Mouse (Mus musculus) gastrocnemius, postnatal 14 days (tissue): ENCODE measurements around the gene Hist1h3f. TPM values are rescaled to one million over a fixed set of nuclear protein-coding genes. Genes with fewer than 3 reads are reported as not detected.
A peak's percentile ranks its signal among the peaks of the same experiment; 100 is the strongest.

Experiments used
- DNase-seq: peaks from one replicate; pipeline ENCODE4 v3.0.0; 2021; ENCODE audit warnings: mixed read lengths
- intact Hi-C: fragments of 180-260 bp; cut with DNase I; formaldehyde crosslinking; loops from one replicate; pipeline ENCODE4 v1.15.1; 2025; ENCODE audit warnings: low total_unique reads
- long read RNA-seq, 2 experiments: library from polyadenylated mRNA; stranded (forward); transcript quantifications; one replicate each; pipeline ENCODE4 v2.0.0; 2021
- total RNA-seq, 2 experiments: library from RNA; stranded (reverse); gene quantifications; 2 replicates each; pipeline ENCODE4 v1.2.3; 2021

Hist1h3f gene
- 10 to 100 TPM; 24.2 to 25.2 TPM for total RNA-seq
- long read RNA-seq, experiment 1, result 0 reads
- long read RNA-seq, experiment 2, result 0 reads

DNA sequence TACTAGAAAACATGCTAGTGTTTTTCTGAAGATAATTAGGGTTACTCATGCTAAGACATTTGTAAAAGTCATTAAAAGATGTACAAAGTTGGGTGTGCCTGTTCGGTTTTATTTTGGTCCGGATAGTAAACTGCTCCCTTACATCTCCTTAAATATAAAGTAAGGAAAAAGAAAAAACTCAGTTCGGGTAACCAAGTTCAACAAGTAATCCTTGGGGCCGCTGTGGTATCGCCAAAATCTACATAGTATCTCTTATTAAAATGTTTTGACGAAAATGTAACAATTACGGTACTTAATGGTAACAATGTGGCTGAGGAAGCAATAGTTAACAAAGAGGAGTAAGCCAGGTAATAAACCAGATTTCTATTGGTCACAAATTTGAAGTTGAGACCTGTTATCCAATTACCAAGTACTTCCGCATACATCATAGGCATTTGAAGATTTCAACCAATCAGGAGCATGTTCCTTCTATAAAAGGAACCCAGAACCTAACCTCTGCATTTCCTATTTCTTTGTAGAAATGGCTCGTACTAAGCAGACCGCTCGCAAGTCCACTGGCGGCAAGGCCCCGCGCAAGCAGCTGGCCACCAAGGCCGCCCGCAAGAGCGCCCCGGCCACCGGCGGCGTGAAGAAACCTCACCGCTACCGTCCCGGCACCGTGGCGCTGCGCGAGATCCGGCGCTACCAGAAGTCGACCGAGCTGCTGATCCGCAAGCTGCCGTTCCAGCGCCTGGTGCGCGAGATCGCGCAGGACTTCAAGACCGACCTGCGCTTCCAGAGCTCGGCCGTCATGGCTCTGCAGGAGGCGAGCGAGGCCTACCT, at the start of gene Hist1h3f:
TSS of gene Hist1h3f (plus strand) at position 88 of the 822 bp plus-strand sequence.
- peak; percentile 26 for DNase-seq
- intact Hi-C loops, result no loop called here

DNA sequence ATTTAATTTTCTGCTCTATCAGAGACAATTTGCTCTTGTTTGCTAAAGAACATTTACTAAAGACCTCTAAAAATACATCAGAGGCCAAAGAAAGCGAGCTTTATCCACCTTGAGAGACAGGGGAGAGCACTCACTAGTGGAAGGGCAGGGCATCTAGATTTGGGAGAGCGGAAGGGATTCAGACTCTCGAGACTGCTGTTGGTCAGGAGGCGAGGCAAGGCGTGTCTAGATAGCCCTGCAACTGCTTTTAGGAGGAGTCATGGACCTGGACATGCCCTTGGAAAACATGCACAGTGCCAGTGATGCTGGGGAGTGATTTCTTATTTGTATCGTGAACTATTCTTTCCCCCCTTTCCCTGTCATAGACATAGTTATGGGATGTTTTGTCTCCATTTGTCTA, 48.3 kb upstream of the Hist1h3f start:
- intact Hi-C loops, result no loop called here
- no peak for DNase-seq

DNA sequence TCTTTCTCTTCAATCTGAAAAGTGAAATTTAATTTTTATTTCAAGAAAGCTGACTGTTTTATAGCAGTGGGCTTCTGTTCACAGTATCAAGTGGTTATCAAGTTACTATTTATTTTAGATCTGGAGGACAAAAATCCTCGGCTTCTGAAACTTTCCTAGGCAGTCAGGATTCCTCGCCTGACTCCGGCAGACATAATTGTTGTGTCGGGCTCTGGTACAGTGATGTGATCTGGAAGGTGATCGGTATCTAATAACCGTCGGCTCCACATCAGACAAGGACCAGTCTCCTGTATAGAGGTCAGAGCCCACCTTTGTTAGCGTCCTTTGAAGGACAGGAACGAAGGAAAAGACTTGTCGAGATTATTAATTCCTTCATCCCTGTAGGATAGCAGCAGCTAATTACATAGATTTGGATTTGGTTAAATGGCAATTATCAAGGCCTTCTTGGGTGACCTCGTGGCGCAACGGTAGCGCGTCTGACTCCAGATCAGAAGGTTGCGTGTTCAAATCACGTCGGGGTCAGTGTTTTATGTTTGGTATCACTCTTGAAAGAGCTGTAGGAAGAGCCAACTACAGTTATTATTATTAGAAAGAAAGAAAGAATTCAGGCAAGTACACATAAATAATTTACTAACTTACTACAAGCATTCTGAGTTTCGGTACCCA, 46.1 kb upstream of the Hist1h3f start:
- intact Hi-C loops, result no loop called here
- DNase-seq, result no peak

DNA sequence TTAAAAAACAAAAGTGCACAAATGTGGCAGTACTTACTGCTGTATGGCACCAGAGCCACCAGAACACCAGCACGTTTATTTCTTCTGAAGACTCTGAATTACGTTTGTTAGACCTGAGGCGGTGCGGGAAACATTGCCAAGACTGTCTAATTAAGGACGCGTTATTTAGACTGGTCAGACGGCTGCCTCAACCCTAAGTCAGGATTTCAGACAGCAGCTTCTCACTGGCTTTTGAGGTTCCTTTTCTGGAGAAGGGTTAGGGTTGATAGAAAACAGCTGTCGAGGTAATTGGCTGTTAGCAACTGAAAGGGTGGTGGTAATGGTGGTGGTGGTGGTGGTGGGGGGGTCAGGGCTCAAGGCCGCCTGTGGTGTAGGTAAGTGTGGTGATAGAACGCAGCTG, 45.2 kb upstream of the Hist1h3f start:
- intact Hi-C loops, result no loop called here
- DNase-seq, result no peak

DNA sequence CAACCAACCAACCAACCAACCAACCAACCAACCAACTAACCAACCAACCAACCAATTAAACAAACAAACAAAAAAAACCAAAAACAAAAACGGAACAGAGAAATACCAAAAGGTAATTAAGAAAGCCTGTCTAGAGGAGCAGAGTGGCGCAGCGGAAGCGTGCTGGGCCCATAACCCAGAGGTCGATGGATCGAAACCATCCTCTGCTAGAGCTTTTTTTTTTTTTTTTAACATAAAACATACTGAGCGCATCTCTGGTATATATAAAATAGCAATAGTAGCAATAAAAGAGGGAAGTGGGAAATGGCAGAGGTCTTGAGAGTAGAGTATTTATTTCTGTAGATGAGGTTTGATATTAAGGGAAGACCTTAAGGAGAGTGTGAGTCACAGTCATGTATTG, 43.9 kb upstream of the Hist1h3f start:
- DNase-seq, result no peak
- intact Hi-C loops, result no loop called here

DNA sequence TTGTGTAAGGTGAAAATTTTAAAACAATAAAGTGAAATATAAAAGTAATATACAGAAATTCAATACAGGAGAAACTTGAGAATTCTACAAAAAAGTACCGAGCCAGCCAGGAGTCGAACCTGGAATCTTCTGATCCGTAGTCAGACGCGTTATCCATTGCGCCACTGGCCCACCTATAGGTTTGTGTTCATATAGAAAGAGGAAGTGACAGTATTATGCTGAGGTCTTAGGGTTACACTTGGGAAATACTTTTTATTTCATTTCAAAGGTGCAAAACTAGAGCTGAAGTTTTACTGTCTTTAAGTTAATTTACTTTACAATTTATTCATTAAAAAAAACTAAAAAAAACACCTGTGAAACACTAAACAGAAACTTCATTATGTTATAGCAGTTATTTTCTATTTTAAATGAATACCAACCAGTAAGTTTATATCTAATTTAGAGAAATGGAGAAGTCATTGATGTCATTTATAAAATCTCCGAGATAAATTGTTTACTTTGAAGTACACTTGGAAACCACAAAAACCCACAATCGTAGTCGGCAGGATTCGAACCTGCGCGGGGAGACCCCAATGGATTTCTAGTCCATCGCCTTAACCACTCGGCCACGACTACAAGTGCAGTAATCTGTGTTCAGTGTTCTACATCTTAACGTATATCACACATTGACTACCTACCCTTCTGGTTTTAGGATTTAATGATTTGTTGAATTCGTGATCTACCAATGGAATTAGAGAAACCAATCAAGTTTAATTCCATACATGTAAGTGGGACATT, 43.2 kb upstream of the Hist1h3f start:
- intact Hi-C loops, result no loop called here
- no peak for DNase-seq

DNA sequence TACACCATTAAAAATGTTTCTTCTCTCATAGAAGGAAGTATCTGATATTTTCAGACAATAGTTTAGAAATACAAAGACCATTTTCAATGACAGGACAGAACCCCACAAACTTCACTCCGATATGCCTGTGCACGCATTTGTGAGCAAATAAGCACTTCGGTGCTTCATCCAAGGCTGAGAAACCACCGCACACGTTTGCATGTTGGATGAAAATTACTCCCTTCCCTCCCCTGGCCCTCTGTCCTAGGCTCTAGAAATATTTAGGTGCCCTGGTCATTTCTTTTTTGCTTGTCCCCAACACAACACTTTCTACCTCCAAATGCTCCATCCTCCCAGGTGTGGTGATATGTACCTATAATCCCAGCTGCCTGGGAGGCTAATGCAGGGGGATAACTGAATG, 42.3 kb upstream of the Hist1h3f start:
- intact Hi-C loops, result no loop called here
- DNase-seq, result no peak

DNA sequence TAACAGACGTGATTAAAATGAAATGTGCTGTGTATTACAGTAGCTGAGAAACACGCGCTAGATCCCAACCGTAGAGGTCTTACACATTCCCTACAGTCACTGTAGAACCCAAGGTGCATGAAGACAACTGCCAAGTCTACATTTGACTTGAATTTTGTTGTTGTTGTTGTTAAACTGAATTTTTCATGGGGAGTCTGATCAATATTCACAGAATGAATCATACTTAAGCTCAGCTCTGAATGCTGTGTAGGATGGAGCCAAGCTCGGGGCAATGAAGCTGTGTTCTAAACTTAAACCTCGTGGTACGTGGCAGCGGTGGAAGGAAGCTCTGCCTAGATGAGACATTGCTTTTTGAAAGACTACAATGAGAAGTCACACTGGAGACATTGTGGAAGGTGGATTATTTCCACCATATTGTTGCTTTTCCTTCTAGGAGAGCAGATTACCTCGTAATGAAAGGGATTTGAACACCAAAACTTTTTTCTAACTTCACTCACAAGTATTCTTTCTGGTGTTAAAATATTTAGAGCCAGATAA, 41.8 kb upstream of the Hist1h3f start:
- intact Hi-C loops, result no loop called here
- DNase-seq, result no peak

DNA sequence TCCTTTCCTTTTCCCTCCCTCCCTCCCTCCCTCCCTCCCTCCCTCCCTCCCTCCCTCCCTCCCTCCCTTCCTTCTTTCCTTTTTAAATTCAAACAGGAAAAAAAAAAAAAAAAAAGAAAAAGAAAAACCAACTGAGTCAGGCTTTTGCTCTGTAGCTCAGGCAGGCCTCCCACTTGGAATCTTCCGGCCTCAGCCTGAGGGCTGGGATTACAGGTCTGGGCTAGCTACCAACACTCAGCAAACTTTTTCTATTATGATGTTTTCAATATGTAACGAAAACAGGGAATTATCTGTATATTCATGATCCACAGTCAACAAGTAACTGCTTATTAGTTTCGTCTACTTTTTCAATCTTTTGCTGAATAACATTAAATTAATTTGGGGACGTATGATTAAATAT, 40.9 kb upstream of the Hist1h3f start:
- no peak for DNase-seq
- intact Hi-C loops, result no loop called here

DNA sequence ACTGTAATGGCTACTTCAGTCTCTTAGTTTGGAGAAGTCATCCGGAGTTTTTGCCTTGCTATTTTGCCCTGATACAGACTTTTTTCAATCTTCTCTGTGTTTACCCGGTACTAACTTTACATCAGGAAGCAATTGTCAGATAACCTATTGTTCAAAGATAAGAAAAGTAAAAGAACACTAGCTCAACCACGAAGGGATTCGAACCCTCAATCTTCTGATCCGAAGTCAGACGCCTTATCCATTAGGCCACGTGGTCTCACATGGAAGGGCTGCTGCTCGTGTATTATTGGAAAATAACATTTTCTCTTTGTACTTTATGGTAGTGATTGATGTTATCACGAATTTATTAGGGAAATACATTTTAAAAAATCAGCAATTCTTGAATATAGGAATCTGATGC, 40.1 kb upstream of the Hist1h3f start:
- intact Hi-C loops, result no loop called here
- DNase-seq, result no peak

DNA sequence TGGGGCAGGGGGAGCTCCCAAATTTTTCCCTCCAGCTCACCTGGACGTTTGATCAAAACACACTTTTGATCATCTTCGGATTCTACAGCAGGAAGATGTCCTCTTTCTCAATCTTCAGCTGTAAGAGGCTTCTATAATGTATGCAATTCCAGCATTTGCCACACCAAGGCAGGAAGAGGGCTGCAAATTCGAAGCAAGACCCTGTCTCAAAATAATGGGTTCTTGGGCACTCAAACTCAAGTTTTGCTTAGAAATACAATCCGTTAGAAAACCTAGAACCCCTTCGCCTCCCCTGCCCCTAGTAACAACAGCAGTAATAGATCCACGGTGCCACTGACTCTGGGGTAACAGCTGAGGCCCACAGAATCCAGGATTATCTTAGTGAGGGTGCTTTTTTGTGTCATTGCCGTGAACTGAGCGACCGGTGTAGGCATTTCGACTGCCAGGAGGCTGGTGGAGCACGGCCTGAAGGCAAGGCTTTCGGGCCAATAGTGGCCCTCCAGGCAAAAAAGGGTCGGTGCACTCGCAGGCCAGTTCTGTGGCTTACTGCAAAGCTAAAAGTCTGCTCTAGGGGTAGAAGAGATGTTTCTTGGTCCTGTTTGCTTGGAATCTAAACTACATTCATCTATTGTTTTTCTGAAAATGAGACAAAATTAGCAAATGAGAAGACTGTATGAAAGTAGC, 38.0 kb upstream of the Hist1h3f start:
- intact Hi-C loops, result loop anchor here (5.0 kb wide), 1 partner anchor 49 kb away; no protein-coding TSS in a partner anchor
- no peak for DNase-seq

DNA sequence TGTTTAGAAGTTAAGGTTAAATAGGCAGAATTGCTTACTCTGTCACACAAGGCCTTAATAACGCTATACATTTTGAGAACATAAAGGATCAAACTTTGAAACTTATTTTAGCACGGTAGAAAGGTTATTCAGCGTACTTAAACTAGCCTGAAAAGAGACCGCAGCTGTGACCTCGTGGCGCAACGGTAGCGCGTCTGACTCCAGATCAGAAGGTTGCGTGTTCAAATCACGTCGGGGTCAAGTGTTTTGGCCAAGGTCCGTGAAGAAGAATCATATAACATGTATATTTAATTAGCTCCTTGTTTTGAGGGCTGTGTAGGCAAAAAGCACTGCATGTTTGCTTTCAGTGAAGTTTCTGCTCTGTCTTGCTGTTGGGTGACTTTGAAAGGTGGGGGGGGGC, 37.5 kb upstream of the Hist1h3f start:
- intact Hi-C loops, result loop anchor here (5.0 kb wide), 1 partner anchor 49 kb away; no protein-coding TSS in a partner anchor
- no peak for DNase-seq

DNA sequence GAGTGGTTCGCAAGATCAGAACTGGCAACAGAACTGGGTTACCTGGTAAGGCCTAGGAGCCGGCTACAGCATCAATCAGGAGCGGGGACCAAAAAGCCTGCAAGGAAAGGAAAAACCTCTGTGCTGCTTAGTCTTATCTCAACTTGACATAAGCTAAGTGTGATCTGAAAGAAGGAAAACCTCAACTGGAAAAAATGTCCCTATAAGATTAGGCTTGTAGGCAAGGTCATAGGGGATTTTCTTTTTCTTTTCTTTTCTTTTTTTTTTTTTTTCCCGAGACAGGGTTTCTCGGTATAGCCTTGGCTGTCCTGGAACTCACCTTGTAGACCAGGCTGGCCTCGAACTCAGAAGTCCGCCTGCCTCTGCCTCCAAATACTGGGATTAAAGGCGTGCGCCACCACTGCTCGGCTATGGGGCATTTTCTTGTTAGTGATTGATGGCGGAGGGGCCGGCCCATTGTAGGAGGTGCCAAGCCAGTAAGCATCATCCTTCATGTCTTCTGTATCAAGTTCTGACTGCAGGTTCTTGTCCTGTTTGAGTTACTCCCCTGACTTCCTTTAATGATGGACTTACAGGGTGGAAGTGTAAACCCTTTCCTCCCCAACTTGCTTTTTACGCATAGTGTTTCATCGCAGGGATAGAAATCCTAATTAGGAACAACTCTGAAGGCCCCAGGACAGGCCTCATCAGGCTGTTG, 36.9 kb upstream of the Hist1h3f start:
- intact Hi-C loops, result loop anchor here (5.0 kb wide), 1 partner anchor 50 kb away; no protein-coding TSS in a partner anchor

DNA sequence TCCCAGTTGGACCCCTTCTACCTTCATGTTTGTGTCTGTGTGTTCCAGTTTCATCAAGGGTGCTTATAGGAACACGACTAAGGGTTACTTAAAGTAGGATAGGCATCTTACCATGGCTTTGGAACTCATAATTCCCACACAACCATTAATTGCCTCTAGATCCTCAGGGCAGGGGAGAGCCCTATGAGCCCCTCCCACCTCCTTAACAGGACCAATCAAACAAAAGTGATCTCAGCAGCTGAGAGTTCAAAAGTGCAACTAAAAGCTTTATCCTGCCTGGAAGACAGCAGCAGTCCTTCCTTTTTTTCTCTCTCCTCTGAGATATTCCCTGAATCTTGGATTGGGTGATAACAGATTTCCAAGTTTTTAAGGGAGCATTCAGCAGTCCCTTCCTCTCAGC, 33.7 kb upstream of the Hist1h3f start:
- DNase-seq, result no peak
- intact Hi-C loops, result no loop called here

More for the DNA sequence above, 36.9 kb upstream of the Hist1h3f start:
- no peak for DNase-seq

DNA sequence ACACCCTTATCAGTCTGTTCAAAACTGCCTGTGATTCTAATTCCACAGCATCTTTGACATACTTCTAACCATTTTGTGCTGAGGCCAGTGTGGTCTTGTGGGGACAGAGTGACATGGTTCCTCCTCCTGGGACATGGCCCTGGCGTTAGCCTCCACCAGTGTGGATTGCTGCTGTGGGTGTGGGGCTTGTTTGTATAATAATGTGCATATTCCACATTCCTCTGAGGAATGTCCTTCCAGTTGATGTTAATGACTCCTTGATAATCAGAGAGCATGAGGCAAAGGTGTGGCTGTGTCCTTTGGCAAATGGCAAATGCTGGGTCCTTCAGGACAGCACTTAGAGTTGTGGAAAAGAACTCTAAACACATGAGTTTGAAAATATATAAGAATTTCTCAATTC, 30.3 kb upstream of the Hist1h3f start:
- intact Hi-C loops, result no loop called here
- no peak for DNase-seq

DNA sequence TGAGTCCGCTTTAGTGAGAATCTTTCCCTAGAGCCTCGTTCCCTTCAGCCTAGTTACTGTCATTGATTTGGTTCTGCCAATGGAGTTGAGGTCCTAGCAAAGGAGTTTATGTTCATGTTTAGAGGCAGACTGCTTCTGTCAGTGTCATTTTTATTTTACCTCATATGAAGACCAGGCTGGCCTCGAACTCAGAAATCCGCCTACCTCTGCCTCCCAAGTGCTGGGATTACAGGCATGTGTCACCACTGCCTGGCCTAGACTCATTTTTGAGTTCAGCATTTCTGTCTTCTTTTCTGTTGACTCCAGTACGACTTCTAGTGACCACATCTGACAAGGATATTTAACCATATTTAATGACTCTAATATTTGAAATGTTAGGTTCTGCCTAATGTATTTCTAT, 28.6 kb upstream of the Hist1h3f start:
- no peak for DNase-seq
- intact Hi-C loops, result loop anchor here (5.0 kb wide), 1 partner anchor 63 kb away; no protein-coding TSS in a partner anchor

DNA sequence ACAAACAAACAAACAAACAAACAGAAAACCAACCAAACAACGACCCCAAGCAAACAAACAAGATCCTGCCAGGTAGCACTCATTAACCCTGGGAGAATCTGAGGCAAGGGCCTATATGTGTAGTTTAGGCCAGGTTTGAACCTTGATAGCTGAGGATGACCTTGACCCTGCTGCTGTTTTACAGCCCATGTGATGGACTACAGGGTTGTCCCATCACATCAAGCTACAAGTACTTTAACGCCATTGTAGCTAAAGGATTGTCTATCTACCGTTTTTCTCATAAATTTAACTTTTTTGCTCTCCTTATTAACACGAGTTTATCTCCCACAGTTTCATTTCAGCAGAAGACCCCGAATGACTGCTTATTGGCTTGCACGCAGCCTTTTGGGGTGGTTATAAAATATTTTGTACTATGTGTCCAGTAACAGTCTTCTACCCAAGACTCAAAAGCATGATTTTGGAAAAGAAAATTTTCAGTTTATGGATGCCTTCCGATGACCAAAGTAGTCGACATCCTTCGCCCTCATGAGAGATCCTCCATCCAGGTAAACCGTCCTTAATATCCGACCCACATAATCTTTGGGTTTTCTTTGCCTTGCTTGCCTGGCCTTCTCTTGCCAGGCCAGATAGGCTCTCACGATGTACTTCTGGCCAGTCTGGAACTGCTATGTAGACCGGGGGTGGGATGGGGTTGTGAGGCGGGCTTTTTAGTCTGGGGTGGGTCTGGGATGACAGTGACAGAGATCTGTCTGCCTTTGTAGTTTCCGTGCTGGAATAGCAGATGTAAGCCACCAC, 27.8 kb upstream of the Hist1h3f start:
- no peak for DNase-seq
- intact Hi-C loops, result loop anchor here (5.0 kb wide), 1 partner anchor 64 kb away; no protein-coding TSS in a partner anchor
